Mouse (Mus musculus) spleen, postnatal 10 days (tissue): ENCODE data around the gene Pnmt.

Source experiments
- DNase-seq, 2 experiments: peaks; one replicate each; pipeline ENCODE4 v3.0.0; 2021 to 2022; ENCODE audit warnings: low spot score in 2 of 2

Gene Pnmt

DNA sequence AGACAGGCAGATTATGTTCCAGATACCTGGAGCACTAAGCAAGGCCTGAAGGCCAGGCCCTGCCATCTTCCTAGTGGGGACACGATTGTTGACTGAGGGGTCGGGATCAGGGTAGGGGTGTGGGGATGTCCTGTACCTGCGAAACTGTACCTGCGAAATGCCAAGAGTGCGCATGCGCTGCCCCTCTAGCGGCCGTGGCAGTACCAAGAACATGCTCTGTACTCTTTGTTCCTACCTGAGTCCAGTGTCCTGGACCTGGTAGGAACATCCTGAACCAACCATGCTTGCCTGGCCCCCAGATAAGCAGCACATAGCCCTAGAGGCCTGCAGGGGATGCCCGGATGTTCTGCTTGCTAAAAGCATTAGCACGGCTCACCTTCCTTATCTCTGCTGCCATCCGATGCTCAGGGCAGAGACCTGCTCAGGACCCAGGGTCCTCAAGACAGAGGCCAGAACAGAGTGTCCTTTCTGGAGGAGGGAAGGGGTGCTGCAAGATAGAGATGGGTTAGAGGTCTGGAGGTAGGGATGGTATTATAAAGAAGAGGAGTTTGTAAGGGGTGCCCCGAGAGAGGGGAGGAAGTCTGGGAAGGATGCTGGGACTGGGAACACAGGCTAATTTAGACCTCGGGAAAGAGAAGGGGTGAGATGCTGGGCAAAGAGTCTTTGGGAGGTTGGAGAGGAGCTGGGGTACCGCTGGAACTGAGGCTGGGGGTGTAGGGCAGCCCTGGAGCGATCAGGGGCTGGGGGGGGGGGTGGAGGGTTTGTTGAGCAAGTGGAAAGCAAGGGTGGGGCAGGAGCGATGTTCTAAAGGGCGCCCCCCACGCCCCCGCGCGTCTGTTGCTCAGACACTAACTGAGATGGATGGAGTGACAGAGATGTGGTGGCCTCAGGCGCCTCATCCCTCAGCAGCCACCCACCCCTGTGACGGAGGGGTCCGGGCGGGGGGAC, at the start of gene Pnmt:
TSS of gene Pnmt (plus strand) at position 813 of the 948 bp plus-strand sequence.
- DNase-seq: no peak

DNA sequence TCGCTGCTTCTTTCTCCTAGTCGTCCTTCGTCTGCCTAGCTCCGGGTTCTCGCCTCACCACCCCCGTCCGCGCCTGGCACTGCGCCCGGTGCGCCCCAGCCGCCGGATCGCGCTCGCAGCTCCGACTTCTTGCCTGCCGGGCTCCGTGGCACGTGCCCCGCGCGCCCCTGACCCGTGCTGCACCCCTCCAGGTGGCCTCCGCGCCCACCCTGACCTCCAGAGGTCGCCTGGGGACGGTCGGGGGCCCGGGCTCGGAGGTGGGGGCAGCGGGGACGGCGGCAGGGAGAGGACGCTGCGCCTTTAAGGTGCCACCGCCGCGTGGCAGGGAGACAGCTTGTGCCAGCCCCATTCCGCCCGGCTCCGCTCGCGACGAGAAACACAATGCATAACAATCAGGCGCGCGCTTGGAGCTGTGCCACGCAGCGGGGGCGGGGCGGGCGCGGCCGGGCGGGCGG, 47.7 kb upstream of the Pnmt start:
- peak; percentile 29 to 47 for DNase-seq

DNA sequence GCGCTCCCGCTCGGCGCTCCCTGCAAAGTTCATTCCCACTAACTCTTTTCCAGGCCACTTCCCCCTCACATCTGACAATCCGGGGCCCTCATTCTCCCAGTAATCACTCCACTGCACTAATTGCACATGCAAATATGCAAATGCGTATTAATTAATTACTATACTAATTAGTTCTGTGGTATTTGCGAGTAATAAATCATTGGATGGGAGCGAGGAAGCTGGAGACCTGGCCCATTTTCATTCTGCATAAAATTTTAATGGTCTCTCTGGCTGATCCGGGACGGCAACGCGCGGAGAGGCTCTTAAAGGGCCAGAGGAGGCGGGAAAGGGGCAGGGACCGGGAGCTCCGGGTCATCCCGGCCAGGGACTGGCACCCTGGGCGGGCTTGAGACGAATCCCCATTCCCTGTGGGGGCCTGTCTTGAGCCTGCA, 47.2 kb upstream of the Pnmt start:
- no peak for DNase-seq

DNA sequence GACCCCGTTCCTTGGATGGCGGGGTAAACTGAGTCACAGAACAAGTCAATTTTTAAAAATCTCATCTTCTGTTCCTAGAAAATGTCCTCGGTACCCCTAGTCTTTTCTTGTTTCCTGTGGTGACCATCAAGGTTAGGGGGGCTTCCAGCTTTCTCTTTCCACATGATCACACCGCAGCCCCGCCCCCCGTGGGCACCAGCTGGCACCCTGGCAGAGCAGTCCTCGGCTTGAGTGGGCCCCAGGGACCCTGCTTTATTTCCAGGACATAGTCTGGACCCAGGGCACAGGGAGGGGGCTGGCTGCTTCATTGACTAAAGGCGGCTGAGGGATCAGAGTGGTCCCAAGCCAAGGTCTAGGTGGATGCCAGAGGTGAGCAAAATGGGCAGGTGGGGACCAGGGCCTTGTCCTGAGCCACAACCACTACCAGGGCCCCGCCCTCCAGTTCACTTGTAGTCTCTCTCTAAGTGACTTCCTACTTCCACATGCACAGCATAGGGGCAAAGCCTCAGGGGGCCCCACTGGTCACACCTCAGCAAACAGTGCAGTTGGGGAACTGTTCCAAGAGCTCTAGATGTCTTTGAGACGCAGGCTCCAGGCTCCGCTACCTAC, 46.5 kb upstream of the Pnmt start:
- DNase-seq: peak in 1 of 2 experiments; percentile 69

DNA sequence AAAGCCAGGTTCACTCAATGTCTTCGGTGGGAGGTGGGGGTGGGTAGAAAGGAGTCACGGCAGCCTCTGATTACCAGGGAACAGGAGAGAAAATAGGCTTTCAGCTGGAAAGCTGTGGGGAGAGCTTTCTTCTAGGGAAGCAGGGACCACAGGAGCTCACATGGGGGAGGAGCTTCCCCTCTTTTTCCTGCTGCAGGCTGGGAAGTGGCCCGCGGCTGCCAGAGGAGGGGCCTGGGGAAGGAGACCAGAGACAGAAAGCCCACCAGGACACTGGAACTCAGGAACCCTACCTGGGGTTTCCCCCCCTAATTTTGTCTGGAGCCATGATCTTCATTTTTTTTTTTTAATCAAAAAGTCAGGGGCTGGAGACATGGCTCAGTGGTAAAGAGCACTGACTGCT, 45.7 kb upstream of the Pnmt start:
- DNase-seq: no peak

DNA sequence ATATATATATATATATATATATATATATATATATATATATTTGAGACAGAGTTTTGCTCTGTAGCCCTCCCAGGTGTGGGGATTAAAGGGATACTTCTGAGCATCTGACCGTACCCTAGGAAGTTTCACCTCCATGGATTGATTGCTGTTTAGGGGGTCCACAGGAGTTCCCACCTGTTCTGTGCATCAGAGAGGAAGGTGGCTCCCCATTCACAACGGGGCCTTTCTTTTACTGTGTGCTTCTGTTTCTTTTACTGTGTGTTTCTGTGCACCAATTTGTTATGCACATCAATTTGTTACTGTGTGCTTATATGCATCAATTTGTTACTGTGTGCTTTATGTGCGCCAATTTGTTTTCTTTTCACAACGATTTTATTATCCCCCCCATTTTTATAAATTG, 45.1 kb upstream of the Pnmt start:
- no peak for DNase-seq

DNA sequence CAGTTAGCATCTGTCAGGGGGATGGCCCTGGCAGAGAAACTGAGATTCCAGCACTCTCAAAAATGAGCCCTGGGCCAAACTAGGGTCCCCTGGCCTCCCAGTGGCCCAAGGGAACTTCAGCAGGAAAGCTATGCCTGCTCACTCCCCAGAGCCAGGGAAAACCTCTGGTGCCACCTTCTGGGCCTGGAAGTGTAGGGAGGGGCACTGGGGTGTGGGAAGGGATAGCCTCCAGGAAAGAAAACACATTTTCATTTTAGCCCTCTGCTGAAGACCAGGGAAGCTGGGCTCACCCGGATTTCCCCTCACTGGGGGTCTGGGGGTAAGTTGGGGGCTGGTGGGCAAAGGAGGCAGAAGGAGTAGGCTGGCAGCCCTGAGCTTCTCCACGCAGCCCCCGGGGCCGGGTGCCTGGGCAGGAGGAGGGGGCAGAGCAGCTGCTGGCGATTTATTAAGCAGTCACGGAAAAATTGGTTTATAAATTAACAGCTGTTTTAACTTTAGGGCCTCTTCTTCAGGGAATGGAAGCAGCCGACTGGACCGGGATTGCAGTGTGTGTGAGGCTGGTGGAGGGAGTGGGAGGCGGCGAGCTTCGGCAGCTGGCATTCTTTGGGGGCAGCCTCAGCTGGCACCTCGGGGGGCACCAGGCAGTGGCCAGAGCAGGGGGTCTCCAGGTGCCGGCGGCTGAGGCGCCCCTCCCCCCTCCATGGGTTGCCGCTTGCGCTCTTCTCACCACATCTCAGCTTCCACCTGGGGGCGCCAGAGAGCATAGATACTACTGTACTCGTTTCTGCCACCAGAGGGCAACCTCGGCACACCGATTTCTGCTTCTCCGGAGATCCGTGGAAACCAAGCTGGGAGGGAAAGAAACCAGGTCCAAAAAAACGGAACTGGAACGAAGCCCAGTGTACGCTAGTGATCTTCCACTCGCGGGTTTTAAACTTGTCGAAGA, 44.0 kb upstream of the Pnmt start:
- DNase-seq: peak; percentile 92 to 95

DNA sequence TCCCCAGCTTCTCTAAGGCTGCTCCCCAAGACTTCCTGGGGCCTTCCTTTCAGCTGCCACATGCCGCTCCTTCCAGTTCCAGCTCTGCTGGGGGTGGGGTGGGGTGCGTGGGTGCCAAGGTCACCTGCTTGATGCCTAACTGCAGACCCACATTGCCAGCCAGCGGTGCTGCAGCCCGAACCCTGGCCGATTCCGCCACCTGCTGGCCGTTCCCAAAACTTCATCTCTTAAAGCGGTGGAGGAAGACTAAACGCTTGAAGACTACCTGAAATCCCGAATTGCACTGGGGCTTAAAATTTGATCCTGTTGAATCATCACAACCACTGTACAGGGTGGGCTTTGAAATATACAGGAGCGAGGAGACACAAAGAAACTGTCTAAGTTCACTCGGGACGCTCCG, 41.0 kb upstream of the Pnmt start:
- peak; percentile 72 to 83 for DNase-seq

DNA sequence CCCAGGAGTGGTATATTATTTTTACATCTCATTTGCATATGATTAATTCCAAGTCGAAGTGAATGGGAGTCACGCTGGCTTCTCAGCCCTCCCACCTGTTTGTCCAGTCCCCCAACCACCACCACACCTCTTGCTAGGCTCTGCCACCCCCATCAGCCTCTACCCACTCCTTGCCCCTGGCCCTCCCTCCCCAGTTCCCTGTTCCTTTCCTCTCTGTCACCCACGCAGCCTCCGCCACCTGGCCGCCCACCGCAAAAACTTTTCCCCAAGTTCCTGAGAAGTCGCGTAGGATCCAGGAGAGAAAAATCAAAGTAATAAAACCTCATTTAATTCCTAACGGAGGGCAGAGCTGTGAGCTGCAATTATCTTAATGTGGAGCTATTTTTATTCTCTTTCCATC, 40.1 kb upstream of the Pnmt start:
- no peak for DNase-seq

DNA sequence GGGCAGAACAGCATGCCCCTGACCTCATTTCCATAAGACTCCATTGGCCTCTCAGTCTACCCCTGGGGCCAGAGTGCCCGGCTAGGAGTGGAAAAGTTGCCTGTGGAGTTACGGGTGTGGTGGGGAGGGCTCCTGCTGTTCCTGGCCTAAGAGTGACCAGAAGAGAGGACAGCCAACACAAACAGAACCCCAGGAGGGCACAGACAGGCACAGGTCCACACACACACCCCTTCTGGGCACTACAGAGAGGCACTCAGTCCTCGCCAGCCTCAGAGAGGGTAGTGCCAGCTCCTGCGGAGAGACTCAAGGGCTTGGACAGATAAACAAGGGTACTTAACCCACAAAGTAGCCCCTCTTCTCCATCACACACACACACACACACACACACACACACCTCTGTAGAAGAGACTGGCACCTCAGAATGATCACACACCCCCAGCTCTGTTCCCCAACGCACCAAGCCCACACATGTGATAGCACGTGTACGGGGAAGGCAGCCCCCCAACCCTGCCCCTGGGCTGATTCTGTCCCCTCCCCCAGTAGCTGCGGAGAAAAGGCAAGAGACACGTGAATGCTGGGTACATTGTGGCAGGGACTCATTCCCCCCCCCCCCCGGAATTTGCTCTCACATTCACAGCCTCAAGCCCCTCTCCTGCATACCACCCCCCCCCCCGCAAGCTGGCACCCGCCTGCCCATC, 38.7 kb upstream of the Pnmt start:
- no peak for DNase-seq

DNA sequence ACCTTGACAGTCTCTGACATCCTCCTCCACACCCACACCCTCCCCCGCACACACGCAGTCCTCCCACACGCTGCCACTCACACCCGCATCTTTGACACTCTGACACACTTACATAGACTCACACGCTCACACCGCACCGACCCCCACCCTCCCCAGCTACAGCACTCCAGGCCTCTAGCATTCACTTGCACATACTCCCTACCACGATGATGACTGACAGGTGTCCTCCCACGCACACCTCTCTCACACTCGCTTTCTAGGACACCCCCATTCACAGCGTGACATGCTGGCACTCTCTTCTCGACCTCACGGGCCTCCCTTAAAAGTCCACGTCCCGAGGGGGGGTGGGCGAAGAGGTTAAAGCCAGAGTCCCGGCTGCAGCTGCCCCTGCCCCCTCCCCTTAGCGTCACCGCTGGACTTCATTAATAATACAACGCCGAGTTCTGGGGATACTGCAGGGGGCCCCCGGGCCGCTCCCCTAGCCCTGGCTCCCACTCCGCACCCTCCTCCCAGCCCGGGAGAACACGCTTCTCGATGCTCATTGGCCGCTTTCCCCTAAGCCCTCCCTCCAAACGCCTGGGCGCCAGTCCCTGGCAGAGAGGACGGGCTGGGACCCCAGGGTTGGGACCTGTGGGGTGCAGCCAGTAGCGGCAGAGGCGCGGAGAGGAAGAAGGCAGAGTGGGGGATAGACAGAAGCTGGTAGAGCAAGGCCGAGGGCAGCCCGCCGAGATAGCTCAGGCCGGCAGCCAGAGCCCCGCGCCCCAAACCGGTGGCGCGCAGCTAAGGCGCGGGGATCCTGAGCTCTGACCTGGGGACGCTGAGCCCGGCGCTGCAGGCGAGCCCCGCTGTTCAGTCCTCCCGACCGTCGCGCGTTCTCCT, 37.9 kb upstream of the Pnmt start, which contains the start of gene Ppp1r1b:
TSS of gene Ppp1r1b (plus strand) at position 322 of the 879 bp plus-strand sequence.
- DNase-seq: no peak

DNA sequence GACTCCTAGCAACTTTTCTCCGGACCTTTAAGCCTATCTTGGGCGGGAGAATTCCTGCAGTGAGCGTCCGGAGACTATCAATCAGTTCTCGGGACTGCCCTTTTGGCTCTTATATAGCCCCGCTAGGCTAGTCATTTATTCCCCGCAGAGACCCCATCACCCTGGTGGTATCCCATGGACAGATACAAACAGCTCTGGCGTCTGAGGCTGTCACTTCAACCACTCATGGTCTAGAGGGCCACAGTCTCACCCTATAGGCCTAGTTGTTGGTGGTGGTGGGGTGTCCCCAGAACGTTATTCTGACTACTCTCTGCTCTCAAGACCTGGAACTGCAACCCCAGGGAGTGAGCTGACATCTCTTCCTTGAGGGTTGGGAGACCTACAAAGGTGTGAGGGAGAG, 36.9 kb upstream of the Pnmt start:
- no peak for DNase-seq

DNA sequence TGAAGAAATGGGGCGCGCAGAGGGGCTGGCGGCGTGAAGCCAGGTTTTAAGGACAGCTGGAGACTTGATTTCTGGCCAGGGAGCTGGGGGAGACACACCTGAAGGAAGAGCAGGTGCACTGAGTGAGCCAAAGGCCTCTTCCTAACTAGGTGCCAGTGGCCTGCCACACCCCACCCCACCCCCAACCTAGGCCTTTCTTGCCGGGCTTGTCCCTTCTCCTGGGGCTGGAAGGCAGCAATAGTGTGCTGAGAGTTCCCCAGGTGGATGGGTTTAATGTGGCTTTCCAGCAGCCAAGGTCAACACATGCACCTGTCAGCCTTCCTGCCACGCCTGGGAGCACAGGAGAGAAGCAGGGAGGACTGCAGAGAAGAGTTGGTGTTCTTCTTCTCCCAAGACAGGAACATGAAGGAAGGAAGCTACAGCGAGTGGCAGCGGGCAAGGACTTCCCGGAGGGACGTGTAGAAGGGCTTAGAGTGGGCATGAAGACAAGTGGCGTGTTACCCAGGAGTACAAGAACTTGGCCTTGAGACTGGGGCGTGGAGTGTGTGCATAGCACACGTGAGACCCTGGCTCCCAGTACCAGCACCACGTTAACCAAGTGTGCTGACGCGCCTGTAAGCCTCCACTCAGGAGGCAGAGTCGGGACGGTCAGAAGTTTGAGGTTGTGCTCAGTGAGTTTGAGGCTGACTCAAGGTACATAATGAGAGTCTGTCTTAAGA, 33.8 kb upstream of the Pnmt start:
- DNase-seq: no peak

DNA sequence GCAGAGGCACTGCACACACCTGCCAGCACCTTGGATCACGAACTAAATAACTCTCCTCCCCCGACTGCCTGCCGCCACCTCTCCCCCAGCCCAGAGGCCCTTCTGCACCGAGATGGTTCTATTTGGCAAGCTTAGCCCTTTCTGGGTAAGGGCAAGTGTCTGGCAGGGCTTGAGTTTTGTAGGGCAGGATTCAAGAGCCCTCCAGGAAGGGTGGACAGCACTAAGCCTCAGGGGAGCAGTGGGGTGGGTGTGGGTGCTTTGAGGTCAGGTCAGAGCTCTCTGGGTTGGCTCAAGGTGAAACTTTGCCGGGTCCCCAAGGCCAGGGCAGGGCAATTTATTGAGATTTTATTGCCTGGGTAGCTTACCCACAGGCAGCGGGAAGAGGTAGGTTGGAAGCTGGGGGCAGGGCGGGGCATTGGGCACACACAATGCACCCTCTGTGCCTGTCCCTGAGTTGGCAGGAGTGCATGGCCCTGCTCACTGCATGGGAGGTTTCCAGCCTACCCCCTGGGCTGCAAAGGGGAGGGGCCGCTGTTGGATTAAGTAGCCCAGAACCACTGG, 32.5 kb upstream of the Pnmt start:
- DNase-seq: no peak

DNA sequence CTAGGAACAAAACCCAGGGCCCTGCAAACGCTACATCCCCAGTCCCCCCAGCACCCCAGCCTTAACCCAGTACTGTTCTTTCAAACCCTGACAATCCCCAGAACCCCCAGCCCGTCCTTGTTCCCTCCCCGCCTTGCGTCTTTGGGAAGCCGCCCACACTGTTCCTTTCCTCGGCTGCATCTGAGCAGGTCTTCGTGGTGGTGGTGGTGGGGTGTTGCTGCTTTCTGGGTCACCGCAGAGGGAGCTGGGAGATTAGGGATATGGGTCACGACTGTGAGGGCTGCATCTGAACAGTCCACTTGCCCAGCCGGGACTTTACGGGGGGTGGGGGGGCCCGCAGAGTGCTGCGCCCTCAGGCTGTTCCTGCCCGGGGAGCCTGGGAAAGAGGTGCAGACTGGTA, 31.8 kb upstream of the Pnmt start:
- no peak for DNase-seq

DNA sequence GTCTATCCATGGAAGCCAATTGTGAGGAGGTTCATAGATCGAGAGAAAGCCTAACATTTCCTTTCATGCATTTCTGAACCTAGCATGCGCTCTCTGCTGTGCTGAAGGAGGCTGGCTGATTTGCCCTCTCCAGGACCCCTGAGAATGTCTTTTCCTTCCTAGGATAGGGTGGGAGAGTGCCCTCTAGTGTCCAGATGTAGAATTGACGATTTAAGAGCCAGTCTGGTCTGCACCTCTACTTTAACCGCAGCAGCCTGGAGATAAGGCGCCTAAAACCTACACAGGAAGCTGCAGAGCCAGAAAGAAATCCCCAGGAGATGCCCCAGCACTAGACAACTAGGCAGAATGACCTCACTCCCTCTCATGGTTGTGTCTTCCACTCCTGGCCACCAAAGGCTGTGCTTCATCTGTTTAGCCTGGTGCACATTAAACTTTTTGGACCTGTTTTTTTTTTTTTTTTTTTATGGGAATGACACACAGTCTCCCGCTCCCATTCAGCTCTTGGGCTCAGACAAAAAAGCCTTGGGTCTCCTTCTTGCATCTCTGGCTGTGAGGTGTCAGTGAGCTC, 30.4 kb upstream of the Pnmt start:
- DNase-seq: peak; percentile 41 to 57

DNA sequence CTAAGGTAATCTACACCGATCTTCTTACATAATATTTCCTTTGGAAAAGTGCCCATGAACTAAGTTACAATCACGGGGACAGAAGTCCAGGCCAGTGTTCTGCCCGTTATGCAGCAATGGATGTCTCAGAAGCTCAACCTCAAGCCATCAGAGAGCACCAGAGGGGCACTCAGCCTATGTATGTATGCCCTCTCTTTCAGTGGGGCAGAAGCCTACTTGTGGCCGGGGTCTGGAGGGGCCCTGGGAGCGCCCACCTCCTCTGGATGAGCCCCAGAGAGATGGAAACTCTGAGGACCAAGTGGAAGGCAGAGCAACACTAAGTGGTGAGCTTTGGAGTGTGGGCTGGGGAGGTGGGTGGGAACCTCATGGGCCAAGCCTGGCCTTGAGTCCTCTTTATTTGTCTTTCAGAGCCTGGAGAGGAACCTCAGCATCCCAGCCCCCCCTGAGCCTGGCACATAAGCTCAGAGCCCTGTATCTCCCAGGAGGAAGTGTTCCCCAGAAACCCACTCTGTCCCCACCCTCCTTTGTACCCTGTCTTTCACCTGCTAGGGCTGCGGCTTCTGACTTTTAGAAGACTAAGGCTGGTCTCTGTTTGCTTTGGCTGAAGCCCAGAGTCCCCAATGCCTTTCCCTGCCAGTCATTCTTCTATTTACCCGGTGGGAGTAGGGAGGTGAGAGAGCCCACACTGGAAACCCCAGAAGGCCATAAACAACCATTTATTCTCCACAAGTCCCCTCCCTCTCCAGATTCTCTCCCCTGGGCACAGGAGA, 29.4 kb upstream of the Pnmt start:
- no peak for DNase-seq
